Mouse (Mus musculus): ENCODE measurements around the gene Ccdc88c.

Ccdc88c gene

GRCm38 (mm10) chr12:101028954-101029731 lies at the start of gene Ccdc88c:
Gene Ccdc88c, minus strand, starts transcription at chr12:101029056.
- DNase-seq = peak; percentile 92

- DNase-seq = no peak
Observed at GRCm38 (mm10) chr12:101077955-101078354, 49.1 kb upstream of the Ccdc88c start.

- DNase-seq = no peak
Observed at GRCm38 (mm10) chr12:101075433-101075832, 46.6 kb upstream of the Ccdc88c start.

GRCm38 (mm10) chr12:101074821-101075429 lies 46.1 kb upstream of the Ccdc88c start:
- no peak for DNase-seq

GRCm38 (mm10) chr12:101069813-101070212 lies 41.0 kb upstream of the Ccdc88c start:
- DNase-seq = no peak

GRCm38 (mm10) chr12:101066329-101066728 lies 37.5 kb upstream of the Ccdc88c start:
- DNase-seq = no peak

- no peak for DNase-seq
Observed at GRCm38 (mm10) chr12:101039956-101040355, 11.1 kb upstream of the Ccdc88c start.

GRCm38 (mm10) chr12:101028247-101028953 lies 456 bp downstream of the Ccdc88c start:
- no peak for DNase-seq

GRCm38 (mm10) chr12:101027451-101028246 lies 1.2 kb downstream of the Ccdc88c start:
- DNase-seq = no peak

- peak; percentile 47 for DNase-seq
Observed at GRCm38 (mm10) chr12:101026946-101027345, 1.9 kb downstream of the Ccdc88c start.

- DNase-seq = no peak
Observed at GRCm38 (mm10) chr12:101026518-101026917, 2.3 kb downstream of the Ccdc88c start.

- DNase-seq = no peak
Observed at GRCm38 (mm10) chr12:101026025-101026424, 2.8 kb downstream of the Ccdc88c start.

- no peak for DNase-seq
Observed at GRCm38 (mm10) chr12:101025379-101025778, 3.5 kb downstream of the Ccdc88c start.

GRCm38 (mm10) chr12:101024824-101025223 lies 4.0 kb downstream of the Ccdc88c start:
- no peak for DNase-seq

GRCm38 (mm10) chr12:101023143-101023542 lies 5.7 kb downstream of the Ccdc88c start:
- no peak for DNase-seq

- DNase-seq = no peak
Observed at GRCm38 (mm10) chr12:101022353-101022752, 6.5 kb downstream of the Ccdc88c start.

GRCm38 (mm10) chr12:101021484-101022226 lies 7.2 kb downstream of the Ccdc88c start:
- DNase-seq = no peak

- no peak for DNase-seq
Observed at GRCm38 (mm10) chr12:101020210-101021015, 8.4 kb downstream of the Ccdc88c start.

- DNase-seq = no peak
Observed at GRCm38 (mm10) chr12:101019443-101019842, 9.4 kb downstream of the Ccdc88c start.

GRCm38 (mm10) chr12:101019031-101019430 lies 9.8 kb downstream of the Ccdc88c start:
- DNase-seq = no peak

GRCm38 (mm10) chr12:101017971-101018371 lies 10.9 kb downstream of the Ccdc88c start:
- DNase-seq = no peak
